Mouse (Mus musculus): ENCODE measurements around the gene Clcc1.

- TF ChIP-seq POLR2A (IDR thresholded peaks at IDR 0.05; ENCODE audit: low read depth, low read length), result no peak
- no peak for TF ChIP-seq CTCF (conservative IDR thresholded peaks at IDR 0.05; ENCODE audit: insufficient read depth, insufficient read length, low read depth, low read length)
Observed at GRCm38 (mm10) chr3:108713065-108713675, 59.5 kb downstream of the Clcc1 start.
